Mouse (Mus musculus) intestine, embryonic 16.5 days (tissue): Measurements from ENCODE around the gene Mcm6. TPM values are rescaled to one million over a fixed set of nuclear protein-coding genes. Genes with fewer than 3 reads are reported as not detected.
"Not testable (repeated sequence)": the region's sequence is repeated elsewhere in the genome, so short reads cannot be mapped to it uniquely, and the experiment has no call there.

Experiments
- ATAC-seq: fragments of 200-750 bp; cut with Nextera tagmentation; 2 replicates; pipeline ENCODE4 v1.8.0; 2017; ENCODE audit warnings: moderate TSS enrichment, moderate library complexity
- H3K27ac ChIP-seq: fragments of 300-500 bp; sonication (generic); 2 replicates; pipeline ENCODE4 v1.5.1; 2014; ENCODE audit warnings: mild to moderate bottlenecking, low read length
- H3K27me3 ChIP-seq: fragments of 300-500 bp; sonication (generic); replicated peaks from 2 replicates; pipeline ENCODE4 v1.6.1; 2014; ENCODE audit warnings: low read length, control low read depth, mixed read lengths; ENCODE audit not compliant: control insufficient read depth, insufficient read depth
- H3K36me3 ChIP-seq: fragments of 300-500 bp; sonication (generic); 2 replicates; pipeline ENCODE4 v1.6.1; 2014; ENCODE audit warnings: low read length, control low read depth; ENCODE audit not compliant: control insufficient read depth, insufficient read depth
- H3K4me1 ChIP-seq: fragments of 300-500 bp; sonication (generic); 2 replicates; pipeline ENCODE4 v1.6.1; 2014; ENCODE audit warnings: low read length, control low read depth, mixed read lengths; ENCODE audit not compliant: control insufficient read depth, insufficient read depth
- H3K4me2 ChIP-seq: fragments of 300-500 bp; sonication (generic); 2 replicates; pipeline ENCODE4 v1.6.1; 2014; ENCODE audit warnings: low read depth, low read length, control low read depth
- H3K4me3 ChIP-seq: fragments of 300-500 bp; sonication (generic); 2 replicates; pipeline ENCODE4 v1.5.1; 2014; ENCODE audit warnings: mild to moderate bottlenecking, low read length
- H3K9ac ChIP-seq: fragments of 300-500 bp; sonication (generic); 2 replicates; pipeline ENCODE4 v1.6.1; 2014; ENCODE audit warnings: low read depth, low read length
- H3K9me3 ChIP-seq: fragments of 300-500 bp; sonication (generic); 2 replicates; pipeline ENCODE4 v1.6.1; 2016; ENCODE audit warnings: low read length, control low read depth; ENCODE audit not compliant: control insufficient read depth
- WGBS: fragments of 180-500 bp; shearing (Covaris S2); extraction: QIAGEN DNeasy Blood & Tissue Kit; methylation state at CpG from one replicate; pipeline ENCODE4 v1.1.7; 2014; 5-methylcytosine and 5-hydroxymethylcytosine counted together
- polyA plus RNA-seq: library from polyadenylated mRNA; unstranded; fragments of >200 nt; fragmentation: Nextera tagmentation; extraction: Ambion mirVana; gene quantifications from 2 replicates; pipeline ENCODE4 v1.2.1, GENCODE M21; 2015

The Mcm6 gene
- polyA plus RNA-seq, 1 experiment from 2014 or later, result 225 TPM

DNA sequence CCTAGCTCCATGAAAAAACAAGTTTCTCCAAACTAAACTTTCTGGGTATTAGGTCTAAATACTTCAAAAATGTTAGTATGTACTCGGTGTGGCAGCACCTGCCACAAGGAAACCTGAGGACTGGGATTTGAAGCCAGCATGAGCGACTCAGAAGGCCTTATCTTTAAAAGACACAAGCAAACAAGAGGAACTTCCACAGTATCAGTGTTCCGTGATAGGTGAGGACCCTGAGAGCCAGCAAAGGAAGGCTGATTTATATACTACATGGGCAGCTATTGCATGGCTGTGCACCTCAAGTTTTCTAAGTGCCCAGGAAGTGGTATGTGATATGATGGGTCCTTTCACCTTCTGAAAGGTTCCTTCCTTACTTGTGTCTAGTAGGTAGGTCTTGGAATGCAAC is 6.4 kb downstream of the Mcm6 start:
- 65% methylated on average over 3 of the region's 3 CpGs for WGBS
- Histone ChIP-seq H3K9me3 (no peaks in the 10 kb centered on the region), H3K36me3 (peaks cover 12% of the 10 kb centered on the region), H3K4me2 (no peak overlapping the region), H3K27me3 (no peaks in the 10 kb centered on the region), H3K9ac (no peak overlapping the region), H3K4me1 (peaks cover 13% of the 10 kb centered on the region), H3K27ac (no peak overlapping the region), H3K4me3 (no peak overlapping the region)
- ATAC-seq, result no peak

DNA sequence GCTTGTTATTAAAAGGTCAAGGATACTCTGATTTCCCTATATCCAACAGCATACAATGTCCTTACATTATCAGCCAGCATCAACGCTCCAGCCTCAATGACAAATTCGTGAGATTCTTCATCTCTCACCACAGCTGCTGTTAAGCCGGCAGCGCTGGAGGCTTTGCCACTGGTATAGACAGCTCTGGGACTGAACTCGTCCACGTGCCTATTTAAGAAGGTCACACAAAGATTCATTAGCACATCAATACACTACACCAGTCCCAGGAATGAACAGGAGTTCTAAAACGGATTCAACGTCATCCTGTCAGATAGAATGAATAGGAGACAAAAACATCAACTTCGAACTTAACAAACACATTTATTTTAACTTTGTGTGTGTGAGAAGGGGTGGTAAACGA is 15.2 kb downstream of the Mcm6 start:
- Histone ChIP-seq H3K9ac (no peak overlapping the region), H3K9me3 (no peaks in the 10 kb centered on the region), H3K27ac (no peak overlapping the region), H3K4me1 (no peaks in the 10 kb centered on the region), H3K4me3 (no peak overlapping the region), H3K4me2 (no peak overlapping the region), H3K27me3 (no peaks in the 10 kb centered on the region), H3K36me3 (peaks cover 18% of the 10 kb centered on the region)
- no peak for ATAC-seq
- WGBS, result 83% methylated on average over 10 of the region's 10 CpGs

DNA sequence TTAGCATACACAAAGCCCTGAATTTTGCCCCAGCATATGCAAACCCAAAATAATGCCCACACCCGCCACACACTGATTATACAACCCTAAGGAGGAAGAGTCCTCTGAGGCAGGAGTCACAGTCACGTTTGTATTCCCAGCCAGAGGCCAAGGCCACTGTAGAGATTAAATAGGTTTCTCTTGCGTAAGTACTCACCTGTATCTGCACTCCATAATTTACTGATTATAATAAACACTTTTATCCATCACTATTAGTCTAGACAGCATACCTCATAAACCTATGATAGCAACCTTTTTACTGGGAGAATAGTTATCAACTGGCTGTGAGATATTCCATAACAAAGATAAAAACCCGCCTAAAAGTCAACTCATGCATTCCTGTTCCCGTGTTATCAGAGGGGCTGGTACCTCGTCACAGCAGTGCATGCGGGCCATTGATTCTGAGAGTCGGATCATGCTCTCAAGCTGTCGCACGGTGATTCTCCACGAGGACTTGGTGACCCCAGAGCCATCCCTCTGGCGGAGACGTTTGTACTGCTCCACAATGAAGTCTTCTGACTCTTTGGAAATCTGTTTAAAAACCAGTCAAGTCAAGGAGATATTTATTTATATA is 21.6 kb downstream of the Mcm6 start:
- 71% methylated on average over 13 of the region's 13 CpGs for WGBS
- no peak overlapping the region for H3K4me3 ChIP-seq
- ATAC-seq, result peak; percentile 92
- no peaks in the 10 kb centered on the region for H3K4me1 ChIP-seq
- no peak overlapping the region for H3K4me2 ChIP-seq
- no peaks in the 10 kb centered on the region for H3K27me3 ChIP-seq
- no peak overlapping the region for H3K27ac ChIP-seq
- H3K9me3 ChIP-seq, result no peaks in the 10 kb centered on the region
- H3K36me3 ChIP-seq, result peaks cover 26% of the 10 kb centered on the region
- no peak overlapping the region for H3K9ac ChIP-seq

DNA sequence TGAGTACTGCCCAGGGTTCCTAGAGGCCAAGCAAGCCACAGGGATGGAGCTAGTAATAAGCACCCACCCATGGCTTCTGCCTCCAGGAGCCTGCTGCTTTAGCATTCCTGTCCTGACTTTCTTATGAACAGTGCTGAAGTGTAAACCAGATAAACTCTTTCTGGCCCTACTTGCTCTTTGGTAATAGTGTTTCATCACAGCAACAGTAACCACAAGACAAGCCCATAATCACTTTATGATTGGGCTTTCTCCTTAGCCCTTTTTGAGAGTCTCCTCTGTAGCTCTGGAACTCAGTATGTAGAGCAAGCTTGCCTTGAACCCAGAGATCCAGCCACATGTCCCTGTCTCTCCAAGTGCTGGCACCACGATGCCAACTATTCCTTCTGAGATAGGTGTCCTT is 29.2 kb downstream of the Mcm6 start:
- H3K9me3 ChIP-seq, result no peaks in the 10 kb centered on the region
- no peak overlapping the region for H3K4me2 ChIP-seq
- no peaks in the 10 kb centered on the region for H3K4me1 ChIP-seq
- WGBS, result 89% methylated on average over 1 of the region's 1 CpGs
- no peaks in the 10 kb centered on the region for H3K27me3 ChIP-seq
- no peak overlapping the region for H3K4me3 ChIP-seq
- H3K27ac ChIP-seq, result no peak overlapping the region
- no peak overlapping the region for H3K9ac ChIP-seq
- peaks cover 9% of the 10 kb centered on the region; the same call in 1 of the 2 replicates for H3K36me3 ChIP-seq
- ATAC-seq, result peak; percentile 19; the same call in 1 of the 2 replicates

DNA sequence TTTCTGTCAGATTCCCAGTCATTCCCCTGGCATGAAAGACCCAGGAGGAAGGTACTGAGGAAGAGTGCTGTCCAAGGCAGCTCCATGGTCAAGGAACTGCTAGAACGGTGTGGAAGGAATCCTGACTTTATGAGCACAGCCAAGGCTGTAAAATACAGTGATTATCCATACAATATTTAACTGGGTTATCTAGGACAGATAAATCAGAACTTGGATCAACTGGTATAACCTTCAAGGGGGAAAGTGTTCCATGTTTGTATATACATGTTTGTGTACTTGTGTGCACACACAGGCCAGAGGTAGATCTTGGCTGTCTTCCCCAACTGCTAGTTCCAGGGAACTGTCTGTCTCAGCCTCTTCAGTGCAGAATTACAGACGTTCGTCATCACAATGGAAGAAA is 31.2 kb downstream of the Mcm6 start, which contains the start of gene Lct:
Gene Lct (minus strand): TSS at position 101 of the 400 bp plus-strand sequence.
- Histone ChIP-seq H3K9ac (peak within 1 kb of the TSS; percentile 49), H3K36me3 (peaks cover 4% of the 10 kb centered on the region; the same call in 1 of the 2 replicates), H3K27me3 (no peaks in the 10 kb centered on the region), H3K9me3 (no peaks in the 10 kb centered on the region), H3K27ac (peak within 1 kb of the TSS; percentile 43; the same call in 1 of the 2 replicates), H3K4me1 (peaks cover 2% of the 10 kb centered on the region; the same call in 1 of the 2 replicates), H3K4me2 (peak within 1 kb of the TSS; percentile 34), H3K4me3 (peak within 1 kb of the TSS; percentile 28)
- ATAC-seq, result peak; percentile 27; the same call in 1 of the 2 replicates
- WGBS, result 73% methylated on average over 3 of the region's 3 CpGs

DNA sequence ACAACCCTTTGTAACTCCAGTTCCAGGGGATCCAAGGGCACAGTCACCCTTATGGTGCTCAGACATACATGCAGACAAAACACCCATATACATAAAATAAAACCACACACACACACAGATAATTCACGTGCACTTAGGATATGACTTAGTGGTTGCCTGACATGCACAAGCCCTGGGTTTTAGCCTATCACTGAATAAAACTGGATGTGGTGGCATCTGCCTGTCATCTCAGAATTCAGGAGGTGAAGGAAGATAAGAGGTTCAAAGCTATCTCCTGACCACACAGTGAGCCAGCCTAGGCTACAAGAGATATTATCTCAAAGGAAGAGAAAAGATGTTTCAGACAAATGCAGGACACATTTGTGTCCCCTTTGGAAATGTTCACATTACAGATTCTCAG is 32.3 kb downstream of the Mcm6 start:
- H3K4me3 ChIP-seq, result peak overlapping the region; percentile 28
- peaks cover 2% of the 10 kb centered on the region; the same call in 1 of the 2 replicates for H3K4me1 ChIP-seq
- peak overlapping the region; percentile 43; the same call in 1 of the 2 replicates for H3K27ac ChIP-seq
- WGBS, result 86% methylated on average over 1 of the region's 1 CpGs
- no peaks in the 10 kb centered on the region for H3K9me3 ChIP-seq
- no peaks in the 10 kb centered on the region for H3K27me3 ChIP-seq
- no peak for ATAC-seq
- peaks cover 4% of the 10 kb centered on the region; the same call in 1 of the 2 replicates for H3K36me3 ChIP-seq
- H3K9ac ChIP-seq, result no peak overlapping the region
- H3K4me2 ChIP-seq, result no peak overlapping the region

DNA sequence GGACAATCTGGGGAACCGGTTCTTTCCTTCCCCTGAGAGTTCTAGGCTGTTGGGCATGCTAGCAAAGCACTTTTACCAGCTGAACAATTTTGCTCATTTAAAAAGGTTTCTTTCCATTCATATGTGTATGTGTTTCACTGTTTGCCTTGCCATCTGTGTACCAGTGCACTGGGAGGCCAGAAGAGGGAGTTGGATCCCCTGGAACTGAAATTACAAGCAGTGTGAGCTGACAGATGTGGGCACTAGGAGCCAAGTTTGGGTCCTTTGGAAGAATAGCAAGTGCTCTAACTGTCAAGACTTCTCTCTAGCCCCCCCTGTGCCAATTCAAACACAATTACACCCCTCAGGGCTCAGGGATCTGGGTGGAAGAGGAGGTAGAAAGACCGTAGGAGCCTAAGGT is 34.7 kb downstream of the Mcm6 start:
- peak overlapping the region; percentile 29; the same call in 1 of the 2 replicates for H3K9ac ChIP-seq
- H3K27ac ChIP-seq, result peak overlapping the region; percentile 53
- H3K27me3 ChIP-seq, result no peaks in the 10 kb centered on the region
- no peak overlapping the region for H3K4me2 ChIP-seq
- no peak overlapping the region; the same call in 1 of the 2 replicates for H3K4me3 ChIP-seq
- ATAC-seq, result no peak
- H3K36me3 ChIP-seq, result no peaks in the 10 kb centered on the region
- 80% methylated on average over 2 of the region's 2 CpGs for WGBS
- peaks cover 2% of the 10 kb centered on the region; the same call in 1 of the 2 replicates for H3K4me1 ChIP-seq
- H3K9me3 ChIP-seq, result no peaks in the 10 kb centered on the region

DNA sequence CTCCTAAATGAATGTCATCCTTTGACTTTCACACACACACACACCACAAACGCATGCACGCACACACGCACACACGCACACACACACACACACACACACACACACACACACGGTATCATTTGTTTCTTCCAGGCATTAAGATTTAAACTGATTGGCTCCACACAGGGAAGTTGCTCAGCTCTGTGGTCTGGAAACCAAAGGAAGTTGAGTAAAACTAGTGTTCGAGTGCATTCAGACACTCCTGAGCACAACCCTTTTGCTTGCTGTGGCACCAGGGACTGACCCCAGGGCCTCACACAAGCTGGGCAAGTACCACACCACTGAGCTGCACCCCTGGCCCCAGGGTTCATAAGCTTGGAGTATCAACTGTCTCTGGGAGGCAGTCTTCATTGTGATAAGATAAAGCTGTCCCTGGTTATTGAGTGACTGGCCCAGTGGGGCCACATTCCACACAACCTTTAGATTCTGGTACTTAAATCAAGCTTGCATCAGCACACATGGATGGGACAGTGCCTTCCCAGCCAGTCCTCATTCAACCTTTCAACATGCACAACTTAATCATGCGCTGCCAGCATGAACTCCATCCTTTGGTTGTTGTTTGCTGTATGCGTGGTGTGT is 36.3 kb downstream of the Mcm6 start:
- peak; percentile 95 for ATAC-seq
- H3K27ac ChIP-seq, result peak overlapping the region; percentile 48
- peaks cover 2% of the 10 kb centered on the region; the same call in 1 of the 2 replicates for H3K4me1 ChIP-seq
- H3K9ac ChIP-seq, result 0 out of 2 replicates have a peak overlapping the region, but pooled peaks have one; percentile 24
- no peaks in the 10 kb centered on the region for H3K9me3 ChIP-seq
- H3K4me2 ChIP-seq, result 0 out of 2 replicates have a peak overlapping the region, but pooled peaks have one; percentile 10
- H3K27me3 ChIP-seq, result no peaks in the 10 kb centered on the region
- no peak overlapping the region for H3K4me3 ChIP-seq
- H3K36me3 ChIP-seq, result no peaks in the 10 kb centered on the region
- WGBS, result 83% methylated on average over 8 of the region's 8 CpGs

DNA sequence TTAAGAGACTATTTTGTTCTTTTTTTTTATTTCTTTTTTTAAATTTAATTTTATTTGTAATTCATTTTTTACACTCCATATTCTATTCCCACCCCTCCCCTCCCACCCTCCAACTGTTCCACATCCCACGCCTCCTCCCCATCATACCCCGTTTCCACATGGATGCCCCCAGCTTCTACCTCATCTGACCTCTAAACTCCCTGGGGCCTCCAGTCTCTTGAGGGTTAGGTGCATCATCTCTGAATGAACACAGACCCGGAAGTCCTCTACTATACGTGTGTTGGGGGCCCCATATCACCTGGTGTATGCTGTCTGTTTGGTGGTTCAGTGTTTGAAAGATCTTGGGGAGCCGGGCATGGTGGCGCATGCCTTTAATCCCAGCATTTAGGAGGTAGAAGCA is 40.2 kb downstream of the Mcm6 start:
- ATAC-seq, H3K27me3 ChIP-seq, H3K9me3 ChIP-seq, H3K9ac ChIP-seq, H3K4me2 ChIP-seq, H3K36me3 ChIP-seq, H3K27ac ChIP-seq, H3K4me3 ChIP-seq, H3K4me1 ChIP-seq: not testable (repeated sequence)
- WGBS, result 86% methylated on average over 6 of the region's 6 CpGs
